Mouse (Mus musculus): Measurements from ENCODE around the gene Ing4. TPM values are rescaled to one million over a fixed set of nuclear protein-coding genes. Genes with fewer than 3 reads are reported as not detected.

The Ing4 gene
- 69.3 and 75.0 TPM in 2 replicates for polyA plus RNA-seq (2012; rRNA removed; ENCODE audit: low replicate concordance)

DNA sequence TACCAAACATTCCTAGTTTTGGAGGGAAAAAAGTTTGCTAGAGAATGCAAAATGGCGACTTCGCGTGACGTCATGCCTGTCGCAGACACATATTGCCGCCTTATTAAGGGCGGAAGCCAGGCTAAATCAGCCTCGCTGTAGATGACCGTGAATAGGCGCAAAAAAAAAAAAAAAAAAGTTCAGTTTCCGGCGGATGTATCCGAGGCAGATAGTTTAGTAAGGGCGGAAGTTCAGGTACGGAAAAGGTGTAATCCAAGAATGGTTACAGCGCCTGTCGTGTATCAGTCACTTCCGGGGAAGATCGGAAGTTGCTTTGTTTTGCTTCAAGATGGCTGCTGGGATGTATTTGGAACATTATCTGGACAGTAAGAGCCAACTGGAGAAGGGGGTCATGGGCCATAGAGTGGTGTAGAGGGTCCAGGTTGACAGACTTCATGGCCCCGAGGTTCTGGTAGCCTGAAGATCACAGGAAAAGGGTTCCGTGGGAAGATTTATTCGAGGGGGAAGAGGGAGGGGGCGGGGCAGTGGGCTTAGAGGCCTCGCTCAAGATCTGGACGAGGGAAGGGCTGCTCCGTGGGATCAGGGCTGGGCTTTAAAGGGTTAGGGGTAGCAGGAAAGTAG lies at the start of gene Ing4:
Gene Ing4 (plus strand): TSS at position 228 of the 621 bp plus-strand sequence.

GRCm38 (mm10) chr6:124996551-124997501 lies 42.7 kb upstream of the Ing4 start, which contains the start of gene Pianp:
TSS of gene Pianp (plus strand) at chr6:124996694.

DNA sequence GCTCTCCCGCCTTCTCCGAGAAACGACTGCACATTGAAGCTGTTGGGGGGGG lies 30.6 kb upstream of the Ing4 start, which contains the start of gene Zfp384:
Gene Zfp384 (plus strand): TSS at position 17 of the 52 bp plus-strand sequence.

DNA sequence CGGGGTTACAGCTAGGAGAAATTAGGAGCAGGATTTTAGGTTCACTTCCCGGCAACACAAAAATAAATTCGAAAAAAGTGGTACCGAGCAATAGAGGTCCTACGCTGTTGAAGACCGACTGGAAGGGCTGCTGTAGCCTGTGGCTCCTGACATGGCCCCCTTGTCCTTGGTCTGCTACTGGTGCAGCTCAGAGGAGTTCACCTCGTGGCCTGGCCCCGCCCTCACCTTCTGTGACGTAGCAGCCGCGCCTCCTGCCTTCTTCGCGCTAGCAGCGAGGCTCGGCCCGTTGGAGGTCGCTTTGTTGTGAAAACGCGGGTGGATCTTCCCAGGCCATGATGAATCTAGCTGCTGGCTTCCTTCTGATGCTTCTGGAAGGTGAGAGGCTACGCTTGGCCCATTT lies 10.1 kb downstream of the Ing4 start, which contains the start of gene Acrbp:
Gene Acrbp (plus strand): TSS at position 12 of the 400 bp plus-strand sequence.

GRCm38 (mm10) chr6:125067571-125067995 lies 28.0 kb downstream of the Ing4 start, which contains the start of gene Lpar5:
TSS of gene Lpar5 (plus strand) at chr6:125067920.

GRCm38 (mm10) chr6:125095391-125096278 lies 56.1 kb downstream of the Ing4 start, which contains the start of gene Chd4:
TSS of gene Chd4 (plus strand) at chr6:125095981.

Other genes starting within 250 kb of the Ing4 start
- 20.3 and 27.3 TPM in 2 replicates for gene Spsb2, start 231.1 kb upstream of the Ing4 start, polyA plus RNA-seq (2012; rRNA removed; ENCODE audit: low replicate concordance)
- 546 and 1,076 TPM in 2 replicates for gene Tpi1, start 225.5 kb upstream of the Ing4 start, polyA plus RNA-seq (2012; rRNA removed; ENCODE audit: low replicate concordance)
- 112 and 133 TPM in 2 replicates for gene Usp5, start 210.3 kb upstream of the Ing4 start, polyA plus RNA-seq (2012; rRNA removed; ENCODE audit: low replicate concordance)
- gene Cdca3, start 210.2 kb upstream of the Ing4 start, polyA plus RNA-seq (2012; rRNA removed; ENCODE audit: low replicate concordance), result 5.8 and 31.7 TPM in 2 replicates
- gene Gnb3, start 199.5 kb upstream of the Ing4 start, polyA plus RNA-seq (2012; rRNA removed; ENCODE audit: low replicate concordance), result 0.47 and 1.4 TPM in 2 replicates
- gene P3h3, start 182.0 kb upstream of the Ing4 start, polyA plus RNA-seq (2012; rRNA removed; ENCODE audit: low replicate concordance), result 23.0 and 97.5 TPM in 2 replicates
- 0.24 and 3.3 TPM in 2 replicates for gene Gpr162, start 175.8 kb upstream of the Ing4 start, polyA plus RNA-seq (2012; rRNA removed; ENCODE audit: low replicate concordance)
- gene Cd4, start 151.5 kb upstream of the Ing4 start, polyA plus RNA-seq (2012; rRNA removed; ENCODE audit: low replicate concordance), result 0.79 and 2.4 TPM in 2 replicates
- gene Lag3, start 128.1 kb upstream of the Ing4 start, polyA plus RNA-seq (2012; rRNA removed; ENCODE audit: low replicate concordance), result 5.0 and 6.7 TPM in 2 replicates
- 1,311 and 1,715 TPM in 2 replicates for gene Ptms, start 119.7 kb upstream of the Ing4 start, polyA plus RNA-seq (2012; rRNA removed; ENCODE audit: low replicate concordance)
- gene Mlf2, start 108.4 kb upstream of the Ing4 start, polyA plus RNA-seq (2012; rRNA removed; ENCODE audit: low replicate concordance), result 398 and 422 TPM in 2 replicates
- gene Cops7a, start 74.2 kb upstream of the Ing4 start, polyA plus RNA-seq (2012; rRNA removed; ENCODE audit: low replicate concordance), result 192 and 221 TPM in 2 replicates
- gene Pianp, start 43.1 kb upstream of the Ing4 start, polyA plus RNA-seq (2012; rRNA removed; ENCODE audit: low replicate concordance), result 3.7 and 15.6 TPM in 2 replicates
- 49.1 and 77.6 TPM in 2 replicates for gene Zfp384, start 30.6 kb upstream of the Ing4 start, polyA plus RNA-seq (2012; rRNA removed; ENCODE audit: low replicate concordance)
- 11.9 and 31.8 TPM in 2 replicates for gene Acrbp, start 9.9 kb downstream of the Ing4 start, polyA plus RNA-seq (2012; rRNA removed; ENCODE audit: low replicate concordance)
- gene Lpar5, start 28.2 kb downstream of the Ing4 start, polyA plus RNA-seq (2012; rRNA removed; ENCODE audit: low replicate concordance), result 5.0 and 8.4 TPM in 2 replicates
- gene Chd4, start 56.2 kb downstream of the Ing4 start, polyA plus RNA-seq (2012; rRNA removed; ENCODE audit: low replicate concordance), result 42.0 and 131 TPM in 2 replicates
- gene Nop2, start 92.1 kb downstream of the Ing4 start, polyA plus RNA-seq (2012; rRNA removed; ENCODE audit: low replicate concordance), result 13.7 and 35.1 TPM in 2 replicates
- gene Iffo1, start 105.5 kb downstream of the Ing4 start, polyA plus RNA-seq (2012; rRNA removed; ENCODE audit: low replicate concordance), result 32.5 and 35.6 TPM in 2 replicates
- gene Gapdh, start 126.7 kb downstream of the Ing4 start, polyA plus RNA-seq (2012; rRNA removed; ENCODE audit: low replicate concordance), result 4,033 and 4,268 TPM in 2 replicates
- gene Ncapd2, start 151.9 kb downstream of the Ing4 start, polyA plus RNA-seq (2012; rRNA removed; ENCODE audit: low replicate concordance), result 29.9 and 68.5 TPM in 2 replicates
- gene Mrpl51, start 152.0 kb downstream of the Ing4 start, polyA plus RNA-seq (2012; rRNA removed; ENCODE audit: low replicate concordance), result 62.0 and 70.3 TPM in 2 replicates
- 17.3 and 19.7 TPM in 2 replicates for gene Vamp1, start 175.8 kb downstream of the Ing4 start, polyA plus RNA-seq (2012; rRNA removed; ENCODE audit: low replicate concordance)
- gene Tapbpl, start 192.1 kb downstream of the Ing4 start, polyA plus RNA-seq (2012; rRNA removed; ENCODE audit: low replicate concordance), result 25.0 and 26.3 TPM in 2 replicates
- gene Cd27, start 197.2 kb downstream of the Ing4 start, polyA plus RNA-seq (2012; rRNA removed; ENCODE audit: low replicate concordance), result 1.6 and 2.2 TPM in 2 replicates
- gene Tuba3a, start 246.3 kb downstream of the Ing4 start, polyA plus RNA-seq (2012; rRNA removed; ENCODE audit: low replicate concordance), result not detected in 2 replicates